Mouse (Mus musculus): ENCODE data around the gene Tsc22d1. TPM values are rescaled to one million over a fixed set of nuclear protein-coding genes. Genes with fewer than 3 reads are reported as not detected.
A peak's percentile ranks its signal among the peaks of the same experiment; 100 is the strongest.

Gene Tsc22d1
- polyA plus RNA-seq, 1 experiment from 2014 or later: 1,092 TPM

- Histone ChIP-seq H3K27me3 (ENCODE audit: insufficient read depth, low read length) (no peaks in the 10 kb centered on the region), H3K4me3 (ENCODE audit: low read length) (no peak overlapping the region), H3K4me2 (replicated peaks; ENCODE audit: low read depth, low read length) (no peak overlapping the region), H3K4me1 (ENCODE audit: insufficient read depth, low read length) (peaks cover 19% of the 10 kb centered on the region), H3K27ac (ENCODE audit: low read length) (no peak overlapping the region), H3K36me3 (ENCODE audit: insufficient read depth, low read length) (no peaks in the 10 kb centered on the region), H3K9me3 (ENCODE audit: low read length) (no peaks in the 10 kb centered on the region), H3K9ac (replicated peaks; ENCODE audit: low read length) (no peak overlapping the region)
- 29% methylated on average over 4 of the region's 4 CpGs for WGBS
- ATAC-seq (ENCODE audit: low FRiP score, low TSS enrichment): no peak
Measured at GRCm38 (mm10) chr14:76476770-76477169, 62.0 kb downstream of the Tsc22d1 start.

- 44% methylated on average over 2 of the region's 2 CpGs for WGBS
- Histone ChIP-seq H3K4me2 (replicated peaks; ENCODE audit: low read depth, low read length) (no peak overlapping the region), H3K27ac (ENCODE audit: low read length) (no peak overlapping the region), H3K4me1 (ENCODE audit: insufficient read depth, low read length) (peaks cover 19% of the 10 kb centered on the region), H3K36me3 (ENCODE audit: insufficient read depth, low read length) (no peaks in the 10 kb centered on the region), H3K4me3 (ENCODE audit: low read length) (no peak overlapping the region), H3K27me3 (ENCODE audit: insufficient read depth, low read length) (no peaks in the 10 kb centered on the region), H3K9me3 (ENCODE audit: low read length) (no peaks in the 10 kb centered on the region), H3K9ac (replicated peaks; ENCODE audit: low read length) (no peak overlapping the region)
- ATAC-seq (ENCODE audit: low FRiP score, low TSS enrichment): no peak
Measured at GRCm38 (mm10) chr14:76478076-76478475, 63.3 kb downstream of the Tsc22d1 start.

GRCm38 (mm10) chr14:76478616-76479015, 63.9 kb downstream of the Tsc22d1 start:
- WGBS: 48% methylated on average over 6 of the region's 6 CpGs
- Histone ChIP-seq H3K9me3 (ENCODE audit: low read length) (no peaks in the 10 kb centered on the region), H3K4me1 (ENCODE audit: insufficient read depth, low read length) (peaks cover 19% of the 10 kb centered on the region), H3K27ac (ENCODE audit: low read length) (no peak overlapping the region), H3K4me3 (ENCODE audit: low read length) (no peak overlapping the region), H3K27me3 (ENCODE audit: insufficient read depth, low read length) (no peaks in the 10 kb centered on the region), H3K9ac (replicated peaks; ENCODE audit: low read length) (no peak overlapping the region), H3K4me2 (replicated peaks; ENCODE audit: low read depth, low read length) (no peak overlapping the region), H3K36me3 (ENCODE audit: insufficient read depth, low read length) (no peaks in the 10 kb centered on the region)
- no peak for ATAC-seq (ENCODE audit: low FRiP score, low TSS enrichment)

GRCm38 (mm10) chr14:76479867-76480266, 65.1 kb downstream of the Tsc22d1 start:
- peak; percentile 77 for ATAC-seq (ENCODE audit: low FRiP score, low TSS enrichment)
- H3K27ac ChIP-seq (ENCODE audit: low read length): peak overlapping the region; percentile 16; the same call in 1 of the 2 replicates
- peaks cover 19% of the 10 kb centered on the region for H3K4me1 ChIP-seq (ENCODE audit: insufficient read depth, low read length)
- H3K4me2 ChIP-seq (replicated peaks; ENCODE audit: low read depth, low read length): peak overlapping the region; percentile 15; the same call in 1 of the 2 replicates
- H3K4me3 ChIP-seq (ENCODE audit: low read length): no peak overlapping the region
- no peaks in the 10 kb centered on the region for H3K9me3 ChIP-seq (ENCODE audit: low read length)
- H3K27me3 ChIP-seq (ENCODE audit: insufficient read depth, low read length): no peaks in the 10 kb centered on the region
- WGBS: 22% methylated on average over 6 of the region's 6 CpGs
- H3K36me3 ChIP-seq (ENCODE audit: insufficient read depth, low read length): no peaks in the 10 kb centered on the region
- H3K9ac ChIP-seq (replicated peaks; ENCODE audit: low read length): no peak overlapping the region

- no peaks in the 10 kb centered on the region for H3K9me3 ChIP-seq (ENCODE audit: low read length)
- peaks cover 19% of the 10 kb centered on the region for H3K4me1 ChIP-seq (ENCODE audit: insufficient read depth, low read length)
- peak overlapping the region; percentile 16; the same call in 1 of the 2 replicates for H3K27ac ChIP-seq (ENCODE audit: low read length)
- no peak overlapping the region for H3K4me2 ChIP-seq (replicated peaks; ENCODE audit: low read depth, low read length)
- WGBS: 68% methylated on average over 11 of the region's 11 CpGs
- peak; percentile 44; the same call in 1 of the 2 replicates for ATAC-seq (ENCODE audit: low FRiP score, low TSS enrichment)
- no peak overlapping the region for H3K9ac ChIP-seq (replicated peaks; ENCODE audit: low read length)
- H3K4me3 ChIP-seq (ENCODE audit: low read length): no peak overlapping the region
- no peaks in the 10 kb centered on the region for H3K36me3 ChIP-seq (ENCODE audit: insufficient read depth, low read length)
- no peaks in the 10 kb centered on the region for H3K27me3 ChIP-seq (ENCODE audit: insufficient read depth, low read length)
Measured at GRCm38 (mm10) chr14:76480507-76480906, 65.7 kb downstream of the Tsc22d1 start.

- no peak for ATAC-seq (ENCODE audit: low FRiP score, low TSS enrichment)
- 96% methylated on average over 1 of the region's 1 CpGs for WGBS
Measured at GRCm38 (mm10) chr14:76483701-76484100, 68.9 kb downstream of the Tsc22d1 start.

GRCm38 (mm10) chr14:76487609-76488008, 72.8 kb downstream of the Tsc22d1 start:
- no peaks in the 10 kb centered on the region for H3K36me3 ChIP-seq (ENCODE audit: insufficient read depth, low read length)
- 81% methylated on average over 16 of the region's 16 CpGs for whole genome bisulfite sequencing
- no peak overlapping the region for H3K4me3 ChIP-seq (ENCODE audit: low read length)
- H3K9me3 ChIP-seq (ENCODE audit: low read length): no peaks in the 10 kb centered on the region
- H3K9ac ChIP-seq (replicated peaks; ENCODE audit: low read length): no peak overlapping the region
- H3K4me2 ChIP-seq (replicated peaks; ENCODE audit: low read depth, low read length): no peak overlapping the region
- peak overlapping the region; percentile 71 for H3K27ac ChIP-seq (ENCODE audit: low read length)
- 0 out of 2 replicates have a peak, but pooled peaks have one; percentile 15 for ATAC-seq (ENCODE audit: low FRiP score, low TSS enrichment)
- H3K27me3 ChIP-seq (ENCODE audit: insufficient read depth, low read length): no peaks in the 10 kb centered on the region
- peaks cover 18% of the 10 kb centered on the region; the same call in 1 of the 2 replicates for H3K4me1 ChIP-seq (ENCODE audit: insufficient read depth, low read length)

More at GRCm38 (mm10) chr14:76483701-76484100, 68.9 kb downstream of the Tsc22d1 start:
- H3K9me3 ChIP-seq (ENCODE audit: low read length): no peaks in the 10 kb centered on the region
- H3K27ac ChIP-seq (ENCODE audit: low read length): no peak overlapping the region
- no peak overlapping the region for H3K4me3 ChIP-seq (ENCODE audit: low read length)
- no peaks in the 10 kb centered on the region for H3K36me3 ChIP-seq (ENCODE audit: insufficient read depth, low read length)
- H3K4me2 ChIP-seq (replicated peaks; ENCODE audit: low read depth, low read length): no peak overlapping the region
- no peaks in the 10 kb centered on the region for H3K27me3 ChIP-seq (ENCODE audit: insufficient read depth, low read length)
- no peak overlapping the region for H3K9ac ChIP-seq (replicated peaks; ENCODE audit: low read length)
- peaks cover 26% of the 10 kb centered on the region for H3K4me1 ChIP-seq (ENCODE audit: insufficient read depth, low read length)

- no peak overlapping the region for H3K4me2 ChIP-seq (replicated peaks; ENCODE audit: low read depth, low read length)
- 0 out of 2 replicates have a peak overlapping the region, but pooled peaks have one; percentile 44 for H3K9ac ChIP-seq (replicated peaks; ENCODE audit: low read length)
- H3K9me3 ChIP-seq (ENCODE audit: low read length): no peaks in the 10 kb centered on the region
- peaks cover 18% of the 10 kb centered on the region; the same call in 1 of the 2 replicates for H3K4me1 ChIP-seq (ENCODE audit: insufficient read depth, low read length)
- peak; percentile 70; the same call in 1 of the 2 replicates for ATAC-seq (ENCODE audit: low FRiP score, low TSS enrichment)
- H3K4me3 ChIP-seq (ENCODE audit: low read length): no peak overlapping the region
- 48% methylated on average over 18 of the region's 18 CpGs for WGBS
- H3K27me3 ChIP-seq (ENCODE audit: insufficient read depth, low read length): no peaks in the 10 kb centered on the region
- H3K36me3 ChIP-seq (ENCODE audit: insufficient read depth, low read length): no peaks in the 10 kb centered on the region
- peak overlapping the region; percentile 71 for H3K27ac ChIP-seq (ENCODE audit: low read length)
Measured at GRCm38 (mm10) chr14:76488101-76489044, 73.6 kb downstream of the Tsc22d1 start.

- Histone ChIP-seq H3K4me1 (ENCODE audit: insufficient read depth, low read length) (peaks cover 18% of the 10 kb centered on the region; the same call in 1 of the 2 replicates), H3K27ac (ENCODE audit: low read length) (no peak overlapping the region), H3K9ac (replicated peaks; ENCODE audit: low read length) (no peak overlapping the region), H3K4me2 (replicated peaks; ENCODE audit: low read depth, low read length) (no peak overlapping the region), H3K4me3 (ENCODE audit: low read length) (no peak overlapping the region), H3K27me3 (ENCODE audit: insufficient read depth, low read length) (no peaks in the 10 kb centered on the region), H3K9me3 (ENCODE audit: low read length) (no peaks in the 10 kb centered on the region), H3K36me3 (ENCODE audit: insufficient read depth, low read length) (no peaks in the 10 kb centered on the region)
- 86% methylated on average over 2 of the region's 2 CpGs for WGBS
- no peak for ATAC-seq (ENCODE audit: low FRiP score, low TSS enrichment)
Measured at GRCm38 (mm10) chr14:76489128-76489527, 74.4 kb downstream of the Tsc22d1 start.

- Histone ChIP-seq H3K9me3 (ENCODE audit: low read length) (no peaks in the 10 kb centered on the region), H3K27ac (ENCODE audit: low read length) (no peak overlapping the region), H3K27me3 (ENCODE audit: insufficient read depth, low read length) (no peaks in the 10 kb centered on the region), H3K4me3 (ENCODE audit: low read length) (no peak overlapping the region), H3K36me3 (ENCODE audit: insufficient read depth, low read length) (no peaks in the 10 kb centered on the region), H3K9ac (replicated peaks; ENCODE audit: low read length) (no peak overlapping the region), H3K4me2 (replicated peaks; ENCODE audit: low read depth, low read length) (no peak overlapping the region), H3K4me1 (ENCODE audit: insufficient read depth, low read length) (peaks cover 10% of the 10 kb centered on the region)
- 45% methylated on average over 5 of the region's 5 CpGs for WGBS
- peak; percentile 76 for ATAC-seq (ENCODE audit: low FRiP score, low TSS enrichment)
Measured at GRCm38 (mm10) chr14:76495022-76495421, 80.3 kb downstream of the Tsc22d1 start.

All from kidney, embryonic 16.5 days (tissue).